Mouse (Mus musculus): Measurements from ENCODE around the gene Plekha1.

DNA sequence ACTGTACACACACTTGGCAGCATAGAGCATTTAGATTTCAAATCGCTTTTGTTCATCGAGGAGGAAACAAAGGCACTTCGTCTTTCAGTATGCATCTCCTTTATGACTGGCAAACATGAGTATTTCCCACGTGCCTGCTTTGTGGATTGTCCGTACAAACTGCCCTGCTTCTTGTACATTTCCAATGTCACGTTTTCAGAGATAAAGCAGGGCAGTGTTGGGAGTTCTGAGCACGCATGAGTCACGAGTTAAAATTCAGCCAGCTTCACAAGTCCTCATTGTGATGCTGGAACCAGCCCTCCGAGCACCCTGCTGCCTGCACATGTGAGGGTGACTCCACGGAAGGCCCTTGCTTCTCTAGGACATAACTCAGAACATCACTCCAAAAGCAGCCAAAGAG, 45.9 kb upstream of the Plekha1 start:
- TF ChIP-seq CTCF (conservative IDR thresholded peaks at IDR 0.05; ENCODE audit: insufficient read depth, insufficient read length, low read depth, low read length) (no peak), POLR2A (IDR thresholded peaks at IDR 0.05; ENCODE audit: low read depth, low read length) (no peak)

Measured in kidney, adult 2 months (tissue).